Mouse (Mus musculus) spleen, adult 12 weeks (tissue): ENCODE results near the gene Gpr150.

Experiments used
- DNase-seq: peaks from one replicate; pipeline ENCODE4 v3.0.0; 2022; ENCODE audit warnings: low spot score

The Gpr150 gene

GRCm38 (mm10) chr13:76014511-76014910 is 42.3 kb downstream of the Gpr150 start:
- no peak for DNase-seq
